Mouse (Mus musculus) adrenal gland, adult 8-10 months (tissue): Measurements from ENCODE around the gene Ngrn. TPM values are rescaled to one million over a fixed set of nuclear protein-coding genes. Genes with fewer than 3 reads are reported as not detected.

Experiments used
- DNase-seq: peaks from one replicate; pipeline ENCODE4 v3.0.0; 2022
- total RNA-seq, 4 experiments: library from RNA; stranded (reverse); gene quantifications; 2 replicates each; pipeline ENCODE4 v1.2.4; 2022

Ngrn gene
- total RNA-seq, 4 experiments from 2014 or later, result 54.9 to 59.1 (median 57.7) TPM

GRCm38 (mm10) chr7:80264606-80265005 lies 3.6 kb downstream of the Ngrn start:
- peak; percentile 56 for DNase-seq

GRCm38 (mm10) chr7:80267764-80268163 lies 6.7 kb downstream of the Ngrn start:
- DNase-seq, result no peak

- peak; percentile 94 for DNase-seq
Measured at GRCm38 (mm10) chr7:80268897-80269750, 8.1 kb downstream of the Ngrn start, which contains the start of gene Vps33b. Vps33b (plus strand) TSS chr7:80269649.

GRCm38 (mm10) chr7:80269751-80270255 lies 8.8 kb downstream of the Ngrn start:
- peak; percentile 54 for DNase-seq

GRCm38 (mm10) chr7:80273456-80273855 lies 12.4 kb downstream of the Ngrn start:
- DNase-seq, result peak; percentile 32

GRCm38 (mm10) chr7:80276374-80276773 lies 15.4 kb downstream of the Ngrn start:
- DNase-seq, result no peak

GRCm38 (mm10) chr7:80280032-80280431 lies 19.0 kb downstream of the Ngrn start:
- DNase-seq, result no peak

- DNase-seq, result no peak
Measured at GRCm38 (mm10) chr7:80280998-80281397, 20.0 kb downstream of the Ngrn start.

- peak; percentile 25 for DNase-seq
Measured at GRCm38 (mm10) chr7:80281646-80282045, 20.6 kb downstream of the Ngrn start.

GRCm38 (mm10) chr7:80283226-80283918 lies 22.4 kb downstream of the Ngrn start:
- no peak for DNase-seq

- no peak for DNase-seq
Measured at GRCm38 (mm10) chr7:80284391-80284790, 23.4 kb downstream of the Ngrn start.

GRCm38 (mm10) chr7:80285725-80286124 lies 24.7 kb downstream of the Ngrn start:
- no peak for DNase-seq

GRCm38 (mm10) chr7:80287736-80288135 lies 26.7 kb downstream of the Ngrn start:
- no peak for DNase-seq

GRCm38 (mm10) chr7:80294062-80294763 lies 33.2 kb downstream of the Ngrn start, which contains the start of gene Prc1:
Prc1 (plus strand) TSS chr7:80294450.
- DNase-seq, result peak; percentile 99

GRCm38 (mm10) chr7:80294764-80295648 lies 34.0 kb downstream of the Ngrn start:
- DNase-seq, result no peak

GRCm38 (mm10) chr7:80296462-80296861 lies 35.4 kb downstream of the Ngrn start:
- DNase-seq, result no peak

GRCm38 (mm10) chr7:80297041-80297440 lies 36.0 kb downstream of the Ngrn start:
- DNase-seq, result no peak

GRCm38 (mm10) chr7:80298754-80299153 lies 37.7 kb downstream of the Ngrn start:
- DNase-seq, result no peak

- DNase-seq, result no peak
Measured at GRCm38 (mm10) chr7:80299568-80299967, 38.6 kb downstream of the Ngrn start.

- DNase-seq, result no peak
Measured at GRCm38 (mm10) chr7:80301522-80301921, 40.5 kb downstream of the Ngrn start.

- no peak for DNase-seq
Measured at GRCm38 (mm10) chr7:80307766-80308165, 46.8 kb downstream of the Ngrn start.

- DNase-seq, result no peak
Measured at GRCm38 (mm10) chr7:80310771-80311170, 49.8 kb downstream of the Ngrn start.
